Mouse (Mus musculus) forebrain, embryonic 14.5 days (tissue): Measurements from ENCODE around the gene Zkscan2. TPM values are rescaled to one million over a fixed set of nuclear protein-coding genes. Genes with fewer than 3 reads are reported as not detected.

Experiments
- polyA plus RNA-seq: library from polyadenylated mRNA; unstranded; fragments of >200 nt; fragmentation: Nextera tagmentation; extraction: Ambion mirVana; gene quantifications from 2 replicates; pipeline ENCODE4 v1.2.1, GENCODE M21; 2014

The Zkscan2 gene
- polyA plus RNA-seq, 1 experiment from 2014 or later, result 8.2 TPM

Other genes starting within 250 kb of the Zkscan2 start
- 108 and 113 TPM in 2 replicates for gene Lcmt1, start 130.7 kb downstream of the Zkscan2 start, polyA plus RNA-seq
- gene Arhgap17, start 130.5 kb downstream of the Zkscan2 start, polyA plus RNA-seq, result 8.5 and 11.0 TPM in 2 replicates
- not detected in 2 replicates for gene Aqp8, start 38.2 kb downstream of the Zkscan2 start, polyA plus RNA-seq